Mouse (Mus musculus): ENCODE results near the gene Arl14. TPM values are rescaled to one million over a fixed set of nuclear protein-coding genes. Genes with fewer than 3 reads are reported as not detected.

The Arl14 gene
- total RNA-seq (2015; ENCODE audit: low replicate concordance) (not detected in 2 replicates), total RNA-seq (2017; ENCODE audit: low replicate concordance) (not detected in 2 replicates)

DNA sequence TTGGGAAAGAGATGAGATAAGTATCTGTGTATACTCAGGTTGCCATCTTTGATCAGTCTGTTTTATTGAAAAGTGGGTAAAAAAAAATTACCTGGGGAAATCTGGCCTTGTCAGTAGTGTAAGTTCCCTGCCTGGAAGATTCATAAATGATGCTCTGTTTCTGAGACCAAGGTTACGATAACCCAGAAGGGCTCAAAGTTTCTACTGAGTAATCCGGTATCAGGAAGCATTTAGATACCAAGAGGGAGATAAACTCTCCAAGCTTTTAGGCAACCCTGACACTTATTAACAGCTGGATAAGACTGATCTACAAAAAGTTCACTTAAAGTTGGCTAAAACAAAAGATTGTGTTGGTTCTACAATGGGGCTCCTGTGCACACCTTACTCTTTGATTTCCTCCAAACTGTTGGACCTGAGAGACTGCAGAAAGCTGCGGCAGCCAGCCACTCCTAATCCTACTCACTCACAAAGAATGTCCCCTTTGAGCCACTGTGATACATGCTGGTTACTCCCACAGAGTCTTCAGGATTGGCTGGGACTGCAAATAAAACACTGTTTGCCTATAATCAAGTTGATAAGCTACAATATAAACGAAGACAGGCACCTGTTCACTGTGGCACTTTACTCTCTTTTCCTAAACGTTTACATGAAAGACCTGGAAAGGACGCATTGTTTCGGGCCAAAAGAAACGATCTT is at the start of gene Arl14:
TSS of gene Arl14 (plus strand) at position 614 of the 696 bp plus-strand sequence.
- no peak for ATAC-seq (replicated peaks; ENCODE audit: low FRiP score, poor library complexity, severe bottlenecking)

DNA sequence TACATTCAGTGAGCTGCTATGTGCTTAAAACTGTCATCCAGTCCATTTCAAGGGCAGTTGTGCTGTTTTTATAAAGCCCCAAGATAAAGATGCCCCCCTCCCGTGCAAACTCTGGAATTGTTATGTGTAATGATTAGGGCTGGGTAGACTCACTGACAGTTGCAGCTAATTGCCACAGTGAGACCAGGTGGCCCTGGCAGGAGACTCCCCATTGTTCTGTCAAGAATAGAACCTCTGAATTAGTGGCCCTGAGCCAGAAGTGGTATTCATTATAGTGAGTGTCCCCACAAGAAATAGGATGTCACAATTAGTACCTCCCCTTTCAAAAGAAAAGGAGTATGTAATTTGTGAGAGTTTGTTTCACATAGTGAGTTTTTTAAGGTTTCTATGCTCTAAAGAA is 47.0 kb upstream of the Arl14 start:
- no peak for ATAC-seq (replicated peaks; ENCODE audit: low FRiP score, poor library complexity, severe bottlenecking)

DNA sequence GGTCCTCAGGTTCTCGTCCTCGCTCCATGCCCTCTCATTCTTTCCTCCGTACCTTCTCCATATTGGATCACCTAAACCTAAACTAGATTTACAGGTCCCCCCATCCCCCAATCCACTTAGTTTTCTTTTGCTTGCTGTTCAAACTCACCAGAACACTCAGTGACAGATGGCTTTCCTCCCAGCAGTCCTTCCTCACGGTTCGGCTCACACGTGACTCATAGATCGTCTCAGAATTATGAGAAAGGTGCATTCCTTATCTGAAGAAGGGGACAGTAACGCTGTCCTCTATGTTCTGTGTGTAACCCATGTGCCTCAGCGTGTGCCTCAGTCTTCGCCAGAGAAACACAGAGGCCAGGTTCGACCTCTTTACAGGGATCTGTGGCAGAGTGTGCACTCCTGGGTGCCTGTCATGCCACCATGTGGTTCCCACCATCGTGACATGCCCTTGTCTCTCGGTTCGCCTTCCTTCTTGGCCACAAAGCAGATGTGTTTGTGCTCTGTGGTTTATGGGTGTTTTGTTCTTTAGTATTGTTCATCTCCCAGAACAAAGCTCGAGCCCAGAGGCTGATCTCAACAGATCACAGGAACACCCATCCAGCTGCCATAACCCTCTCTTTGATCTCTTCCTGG is 44.9 kb upstream of the Arl14 start:
- ATAC-seq (replicated peaks; ENCODE audit: low FRiP score, poor library complexity, severe bottlenecking) = no peak

DNA sequence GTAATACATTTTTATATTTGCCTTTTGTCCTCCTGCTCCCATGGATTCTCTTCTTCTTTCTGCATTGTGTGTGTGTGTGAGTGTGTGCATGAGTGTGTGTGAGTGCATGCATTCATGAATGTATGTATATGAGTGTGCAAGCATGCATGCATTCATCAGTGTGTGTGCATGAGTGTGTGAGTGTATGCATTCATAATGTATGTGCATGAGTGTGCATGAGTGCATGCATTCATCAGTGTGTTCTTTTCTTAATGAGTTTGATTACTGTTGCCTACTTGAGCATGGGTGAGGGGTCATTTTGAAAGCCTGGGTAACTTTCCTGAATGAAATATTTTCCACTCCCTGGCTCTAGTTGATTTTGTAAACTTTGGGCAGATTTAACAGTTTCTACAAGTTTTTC is 44.3 kb upstream of the Arl14 start:
- ATAC-seq (replicated peaks; ENCODE audit: low FRiP score, poor library complexity, severe bottlenecking) = no peak

DNA sequence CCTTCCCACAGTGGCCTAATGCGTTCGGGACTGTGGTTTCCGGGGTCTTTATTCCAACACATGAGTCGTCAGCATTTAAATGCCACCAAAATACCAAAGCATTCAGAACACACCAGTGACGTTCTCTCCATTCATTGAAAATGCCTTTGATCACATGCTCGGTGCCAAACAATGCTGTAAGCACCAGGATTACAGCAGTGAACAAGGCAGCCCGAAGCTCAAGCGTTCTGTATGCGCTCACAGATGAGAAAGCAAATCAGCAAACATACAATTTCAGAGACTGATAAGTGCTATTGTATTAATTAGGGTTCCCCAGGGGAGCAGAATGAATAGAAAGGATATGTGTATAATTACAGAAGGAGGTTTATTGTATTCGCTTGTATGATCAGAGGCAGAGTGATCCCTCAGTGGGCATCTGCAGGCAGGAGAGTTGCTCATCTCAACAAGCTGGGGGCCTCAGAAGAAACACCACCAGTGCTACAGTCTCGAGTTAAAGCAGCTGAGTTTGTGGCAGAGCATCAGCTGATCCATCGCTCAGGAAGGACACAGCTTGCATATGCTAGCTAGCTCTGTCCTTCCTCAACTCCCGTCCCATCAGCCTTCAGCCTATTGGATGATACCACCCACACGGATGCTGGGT is 43.7 kb upstream of the Arl14 start:
- no peak for ATAC-seq (replicated peaks; ENCODE audit: low FRiP score, poor library complexity, severe bottlenecking)

DNA sequence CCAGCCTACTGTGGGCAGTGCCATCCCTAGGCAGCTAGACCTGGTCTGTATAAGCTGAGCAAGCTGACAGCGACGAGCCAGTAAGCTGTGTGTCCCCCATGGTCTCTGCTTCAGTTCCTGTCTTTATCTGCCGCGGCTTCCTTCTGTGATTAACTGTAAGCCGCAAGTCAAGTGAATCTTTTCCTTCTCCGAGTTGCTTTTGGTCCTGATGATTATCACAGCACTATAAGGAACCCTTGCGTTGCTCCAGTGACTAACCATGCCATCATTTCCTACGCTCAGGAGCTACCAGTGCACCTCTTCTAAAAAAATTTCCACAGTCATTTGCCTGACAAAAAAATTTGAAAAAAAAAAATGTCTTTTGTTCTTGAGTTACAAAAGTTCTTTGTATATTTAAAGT is 40.7 kb upstream of the Arl14 start:
- ATAC-seq (replicated peaks; ENCODE audit: low FRiP score, poor library complexity, severe bottlenecking) = no peak

DNA sequence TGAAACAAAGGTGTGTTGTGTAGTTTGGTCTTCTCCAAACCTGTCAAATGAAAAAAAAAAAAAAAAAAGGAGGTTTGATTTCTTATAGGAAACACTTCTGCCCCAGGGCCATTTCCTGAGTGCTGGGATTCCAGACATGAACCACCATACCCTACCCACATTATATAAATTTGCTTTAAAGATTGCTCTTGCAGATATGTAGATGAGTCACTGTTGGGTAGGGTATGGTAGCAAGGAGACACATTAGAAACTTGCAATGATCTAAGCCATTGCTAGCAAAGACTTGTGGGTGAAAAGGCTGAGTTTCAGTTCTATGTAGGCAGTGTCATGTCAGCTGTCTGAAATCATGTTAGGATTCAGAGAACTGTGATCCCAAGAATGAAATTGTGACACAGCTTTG is 40.0 kb upstream of the Arl14 start:
- ATAC-seq (replicated peaks; ENCODE audit: low FRiP score, poor library complexity, severe bottlenecking) = no peak

DNA sequence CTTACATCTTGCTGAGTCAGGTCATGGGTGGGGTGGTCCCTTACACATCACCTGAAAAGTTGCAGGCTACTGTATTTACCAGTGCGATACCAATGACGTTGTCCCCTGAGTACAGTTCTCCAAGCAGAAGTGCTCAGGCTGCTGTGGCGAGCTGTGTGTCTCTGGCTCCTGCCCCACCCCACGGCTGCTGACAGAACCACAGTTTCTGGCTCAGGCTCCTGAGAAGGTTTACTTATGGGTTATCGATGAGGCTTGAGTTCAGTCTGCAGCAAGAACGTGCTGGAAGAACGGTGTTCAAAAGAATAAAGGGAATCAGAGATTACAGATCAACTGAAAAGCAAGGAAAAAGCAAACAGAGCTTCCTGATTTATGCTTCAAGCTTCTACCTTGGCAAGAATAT is 37.0 kb upstream of the Arl14 start:
- ATAC-seq (replicated peaks; ENCODE audit: low FRiP score, poor library complexity, severe bottlenecking) = no peak

DNA sequence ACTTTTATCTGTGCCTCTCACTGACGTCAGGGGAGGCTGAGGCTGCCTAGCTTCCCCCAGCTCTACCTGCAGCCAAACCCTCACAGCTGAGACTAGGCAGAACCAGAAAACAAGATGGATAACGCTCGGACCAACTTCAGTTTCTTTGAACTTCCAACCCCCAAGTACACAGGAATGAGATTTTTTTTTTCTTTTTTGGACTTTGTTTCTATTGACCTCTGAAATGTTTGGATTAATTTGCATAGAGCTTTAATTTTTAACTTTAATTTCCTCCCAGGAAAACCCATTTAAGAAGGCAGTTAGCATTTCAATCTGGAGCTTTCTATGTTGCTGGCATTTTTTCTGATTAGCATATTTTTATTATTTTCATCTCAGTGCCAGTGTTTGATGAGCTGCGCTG is 36.2 kb upstream of the Arl14 start:
- no peak for ATAC-seq (replicated peaks; ENCODE audit: low FRiP score, poor library complexity, severe bottlenecking)

DNA sequence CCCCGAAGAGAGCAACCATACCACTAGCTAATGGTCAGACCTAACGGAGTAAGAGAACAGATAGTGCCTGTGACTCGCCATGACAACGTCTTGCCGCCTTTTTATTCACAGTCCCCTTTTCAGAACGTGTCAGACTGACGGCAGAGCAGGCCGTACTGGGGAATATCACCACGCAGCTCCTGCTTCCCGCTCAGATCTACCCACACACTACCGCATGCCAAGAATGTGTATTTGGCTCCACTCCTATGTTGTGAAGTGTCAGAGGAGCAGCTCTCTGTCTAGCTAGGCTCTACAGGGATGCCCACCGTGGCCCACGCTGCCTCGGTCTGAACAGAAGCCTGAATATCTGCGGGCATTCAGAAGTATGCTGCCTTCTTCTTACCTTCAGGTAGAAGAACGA is 35.6 kb upstream of the Arl14 start:
- no peak for ATAC-seq (replicated peaks; ENCODE audit: low FRiP score, poor library complexity, severe bottlenecking)

DNA sequence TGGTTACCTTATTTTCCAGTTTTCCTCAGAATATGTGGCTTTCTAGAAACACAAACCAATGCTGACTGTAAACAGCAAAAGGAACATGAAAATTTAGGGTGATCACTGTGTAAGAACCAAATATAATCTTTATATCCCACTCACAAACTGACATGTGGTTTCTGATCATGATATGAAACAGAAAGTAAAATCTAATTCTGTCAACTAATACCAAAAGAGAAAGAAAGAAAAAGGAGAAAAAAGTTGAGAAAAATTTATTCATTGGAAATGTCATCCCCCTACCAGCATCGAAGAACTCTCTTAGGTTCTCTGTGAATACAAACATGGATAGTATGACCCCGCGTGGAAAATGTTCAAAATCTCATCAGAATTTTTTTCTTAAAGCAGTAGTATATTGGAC is 29.2 kb upstream of the Arl14 start:
- ATAC-seq (replicated peaks; ENCODE audit: low FRiP score, poor library complexity, severe bottlenecking) = no peak

DNA sequence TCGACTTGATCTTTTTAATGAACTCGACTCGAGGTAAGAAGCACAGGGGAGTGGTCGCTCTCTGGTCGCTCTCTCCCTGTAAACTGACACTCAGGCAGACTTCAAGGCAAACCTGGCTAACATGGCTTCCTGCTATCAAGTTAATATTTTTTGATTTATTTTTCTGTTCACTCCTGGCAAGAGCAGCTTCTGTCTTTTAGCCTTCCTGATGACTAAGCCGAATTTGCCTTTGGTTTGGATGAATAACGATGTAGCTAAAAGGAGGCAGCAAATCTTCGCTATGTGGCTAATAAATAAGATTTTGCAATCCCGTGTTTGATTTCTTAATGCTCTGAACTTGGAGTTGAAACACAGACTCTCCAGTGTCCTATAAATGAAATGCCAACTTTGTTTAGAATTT is 27.7 kb upstream of the Arl14 start:
- ATAC-seq (replicated peaks; ENCODE audit: low FRiP score, poor library complexity, severe bottlenecking) = no peak

DNA sequence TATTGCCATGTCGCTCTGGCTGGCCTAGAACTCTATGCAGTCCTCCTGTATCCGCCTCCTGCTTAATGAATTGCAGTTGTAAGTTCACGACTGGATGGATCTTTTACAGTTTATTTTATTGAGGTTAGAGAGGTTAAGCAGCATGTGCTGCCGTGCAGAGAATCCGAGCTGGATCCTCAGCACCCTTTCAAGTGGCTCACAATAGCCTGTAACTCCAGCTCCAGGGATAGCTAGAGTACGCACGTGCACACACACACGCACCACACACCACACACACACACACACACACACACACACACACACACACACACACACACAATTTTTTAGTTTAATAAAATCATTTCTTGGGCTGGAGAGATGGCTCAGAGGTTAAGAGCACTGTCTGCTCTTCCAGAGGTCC is 27.0 kb upstream of the Arl14 start:
- ATAC-seq (replicated peaks; ENCODE audit: low FRiP score, poor library complexity, severe bottlenecking) = no peak

DNA sequence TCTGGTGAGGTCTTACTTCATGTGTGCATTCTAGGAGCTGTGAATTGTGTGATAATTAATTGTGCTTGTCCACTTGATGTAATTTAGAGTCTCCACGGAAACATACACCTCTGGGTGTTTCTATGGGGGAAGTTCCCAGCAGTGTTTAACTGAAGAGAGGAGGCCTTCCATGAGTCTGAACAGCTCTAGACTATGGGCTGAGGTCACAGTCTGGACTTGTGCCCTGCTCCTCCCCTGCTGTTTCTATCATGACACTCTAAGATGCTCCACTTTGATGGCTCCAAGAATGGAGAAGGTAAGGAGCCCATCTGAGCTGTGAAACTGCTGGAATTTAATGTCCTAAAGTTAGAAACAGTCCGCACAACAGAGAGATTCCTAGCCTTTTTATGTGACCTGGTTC is 24.1 kb upstream of the Arl14 start:
- ATAC-seq (replicated peaks; ENCODE audit: low FRiP score, poor library complexity, severe bottlenecking) = no peak

DNA sequence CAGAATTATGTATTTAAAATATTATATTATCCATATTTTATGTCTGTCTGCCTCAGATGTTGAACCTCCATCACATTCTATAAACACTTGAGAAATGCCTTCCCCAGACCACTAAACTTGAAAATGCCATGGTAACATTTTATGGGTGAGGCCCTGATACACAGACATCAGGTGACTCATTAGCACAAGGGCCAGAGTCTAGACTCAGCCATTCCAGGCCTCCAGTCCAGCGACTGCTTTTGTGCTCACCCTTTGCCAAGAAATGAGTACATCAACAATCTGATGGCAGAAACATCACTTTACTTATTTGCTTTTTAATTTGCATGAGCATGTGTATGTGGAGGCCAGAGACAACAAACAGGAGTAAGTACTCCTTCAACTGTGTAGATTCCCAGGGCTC is 22.0 kb upstream of the Arl14 start:
- ATAC-seq (replicated peaks; ENCODE audit: low FRiP score, poor library complexity, severe bottlenecking) = no peak

DNA sequence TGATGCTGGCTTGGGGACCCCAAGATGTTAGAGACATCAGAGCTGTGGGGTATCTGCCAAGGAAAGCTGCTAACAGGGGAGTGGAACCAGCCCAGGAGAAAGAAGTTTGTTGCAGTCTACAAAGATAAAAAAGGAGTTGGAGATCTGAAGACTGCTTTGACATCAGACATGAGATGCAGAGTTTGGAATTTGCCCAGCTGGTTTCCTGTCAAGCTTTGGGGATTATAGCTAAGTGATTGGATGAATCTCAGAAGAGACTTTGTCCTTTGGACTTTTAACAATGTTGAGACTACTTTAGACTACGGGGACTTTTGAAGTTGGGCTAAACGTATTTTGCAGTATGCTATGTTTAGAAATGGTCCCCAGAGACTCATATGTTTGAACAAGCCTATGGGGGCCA is 21.0 kb upstream of the Arl14 start:
- ATAC-seq (replicated peaks; ENCODE audit: low FRiP score, poor library complexity, severe bottlenecking) = no peak

DNA sequence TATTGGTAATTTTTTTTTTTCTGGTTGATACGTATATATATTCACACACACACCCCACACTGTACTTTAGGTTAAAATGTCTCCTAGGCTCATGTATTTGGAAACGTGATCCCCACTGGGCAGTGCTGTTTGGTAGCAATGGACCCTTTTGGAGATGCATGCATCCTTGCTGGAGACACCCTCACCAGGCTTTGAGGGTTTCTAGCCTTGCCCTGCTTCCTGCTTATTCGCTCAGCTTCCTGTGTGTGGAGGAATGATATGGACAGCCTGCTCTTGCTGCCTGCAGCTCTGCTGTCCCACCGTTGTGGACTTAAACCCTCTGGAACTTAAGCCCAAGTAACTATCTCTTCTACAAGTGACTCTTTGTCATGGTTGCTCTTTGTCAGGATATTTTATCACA is 19.3 kb upstream of the Arl14 start:
- ATAC-seq (replicated peaks; ENCODE audit: low FRiP score, poor library complexity, severe bottlenecking) = no peak

DNA sequence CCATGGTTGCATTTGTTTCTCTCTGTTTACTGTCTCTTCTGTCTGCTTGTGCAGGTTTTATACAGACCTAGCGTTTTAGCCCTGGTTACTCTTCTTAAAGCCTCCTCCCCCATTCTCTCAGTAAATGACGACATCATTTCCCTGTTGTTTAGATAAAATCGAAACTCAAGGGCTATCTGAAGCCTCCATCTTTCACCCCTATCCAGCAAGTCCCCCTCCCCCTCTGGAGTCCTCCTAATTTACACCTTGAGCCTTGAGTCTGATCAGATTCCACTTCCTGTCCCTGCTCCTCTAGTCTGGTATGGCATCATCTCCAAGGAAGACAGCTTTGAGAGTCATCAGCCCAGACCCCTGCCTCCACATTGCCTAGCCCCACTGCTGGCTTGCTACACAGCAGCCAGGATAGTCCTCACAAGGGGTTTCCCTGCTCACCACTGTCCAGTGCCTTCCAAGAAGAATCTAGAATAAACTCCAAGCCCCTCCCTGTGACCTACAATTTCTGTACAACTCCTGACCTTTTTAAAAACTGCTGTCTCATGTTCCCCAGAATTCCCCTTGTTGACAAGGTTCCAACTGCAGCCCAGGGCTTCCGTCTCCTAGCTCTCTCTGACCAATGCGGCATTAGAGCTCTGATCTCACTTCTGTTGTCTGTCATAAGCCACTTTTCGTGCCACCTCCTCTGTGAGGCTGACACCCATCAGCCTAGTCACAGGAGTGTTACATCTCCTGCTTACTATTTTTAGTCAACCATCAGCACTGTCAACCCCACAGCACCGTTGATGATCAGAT is 16.8 kb upstream of the Arl14 start:
- ATAC-seq (replicated peaks; ENCODE audit: low FRiP score, poor library complexity, severe bottlenecking) = peak; percentile 49; the same call in 1 of the 2 replicates

DNA sequence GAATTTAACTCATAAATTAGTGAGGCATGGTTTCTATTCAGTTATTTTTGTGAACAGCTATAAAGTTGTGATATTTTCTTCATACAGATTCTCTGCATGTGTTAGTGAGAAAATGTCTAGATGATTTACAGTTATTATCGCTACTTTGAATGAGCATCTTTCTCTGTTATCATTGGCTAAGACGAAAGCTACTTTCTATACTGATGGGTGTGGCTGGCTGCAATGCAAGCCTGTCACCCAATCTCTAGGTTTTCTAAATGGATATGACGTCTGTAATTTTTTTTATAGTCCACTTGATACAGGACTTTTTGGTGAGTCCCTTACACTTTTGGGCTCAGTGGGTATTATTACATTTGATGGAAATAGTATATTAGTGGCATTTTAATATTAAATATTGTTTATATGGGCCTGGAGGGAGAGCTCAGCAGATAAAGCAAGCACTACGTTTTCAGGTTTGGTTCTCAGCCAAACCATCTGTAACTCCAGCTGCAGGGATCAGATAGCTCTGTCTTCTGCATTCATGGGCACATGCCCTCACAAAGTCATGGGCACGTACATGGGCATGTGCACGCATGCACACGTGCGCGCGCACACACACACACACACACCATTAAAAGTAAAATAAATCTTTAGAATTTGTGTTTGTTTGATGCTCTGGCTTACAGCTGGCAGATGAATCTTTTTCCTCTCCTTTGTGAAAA is 15.9 kb upstream of the Arl14 start:
- 0 out of 2 replicates have a peak, but pooled peaks have one; percentile 46 for ATAC-seq (replicated peaks; ENCODE audit: low FRiP score, poor library complexity, severe bottlenecking)

All from erythroid progenitor cell, adult 5-6 weeks (primary cell).